Mouse (Mus musculus): ENCODE measurements around the gene Hdlbp.

The Hdlbp gene

GRCm38 (mm10) chr1:93478586-93479475 lies at the start of gene Hdlbp:
Hdlbp (minus strand) TSS chr1:93478815.
- in situ Hi-C loops (cut with MboI; ENCODE audit: unreplicated experiment in 2 of 2) = loop anchor here (25.0 kb wide), 2 partner anchors 333 to 542 kb away; partner anchors contain the start of genes Capn10 (in 2 of the 2), D2hgdh (in 2 of the 2), Dtymk (in 2 of the 2) and Ing5 (in 2 of the 2)

- in situ Hi-C loops (cut with MboI; ENCODE audit: unreplicated experiment in 2 of 2) = loop anchor here in 1 of 2 experiments (25.0 kb wide), 1 partner anchor 510 kb away; the partner anchor contains the start of gene Aqp12
Measured at GRCm38 (mm10) chr1:93522325-93522724, 43.7 kb upstream of the Hdlbp start.

GRCm38 (mm10) chr1:93521491-93521890 lies 42.9 kb upstream of the Hdlbp start:
- in situ Hi-C loops (cut with MboI; ENCODE audit: unreplicated experiment in 2 of 2) = loop anchor here in 1 of 2 experiments (25.0 kb wide), 1 partner anchor 509 kb away; the partner anchor contains the start of gene Aqp12

GRCm38 (mm10) chr1:93513221-93513620 lies 34.6 kb upstream of the Hdlbp start:
- in situ Hi-C loops (cut with MboI; ENCODE audit: unreplicated experiment in 2 of 2) = loop anchor here in 1 of 2 experiments (10.0 to 25.0 kb wide), 2 partner anchors 212 to 501 kb away; partner anchors contain the start of gene Aqp12

GRCm38 (mm10) chr1:93512351-93512690 lies 33.7 kb upstream of the Hdlbp start:
- in situ Hi-C loops (cut with MboI; ENCODE audit: unreplicated experiment in 2 of 2) = loop anchor here in 1 of 2 experiments (10.0 to 25.0 kb wide), 2 partner anchors 212 to 500 kb away; partner anchors contain the start of gene Aqp12

GRCm38 (mm10) chr1:93511585-93512350 lies 33.2 kb upstream of the Hdlbp start, which contains the start of gene Farp2:
Farp2 (plus strand) TSS chr1:93512079.
- in situ Hi-C loops (cut with MboI; ENCODE audit: unreplicated experiment in 2 of 2) = loop anchor here in 1 of 2 experiments (10.0 to 25.0 kb wide), 2 partner anchors 213 to 499 kb away; partner anchors contain the start of gene Aqp12

GRCm38 (mm10) chr1:93508576-93508975 lies 30.0 kb upstream of the Hdlbp start:
- in situ Hi-C loops (cut with MboI; ENCODE audit: unreplicated experiment in 2 of 2) = loop anchor here (5.0 to 25.0 kb wide), 4 partner anchors 216 to 496 kb away; partner anchors contain the start of gene Aqp12 (in 1 of the 2)

- in situ Hi-C loops (cut with MboI; ENCODE audit: unreplicated experiment in 2 of 2) = loop anchor here (5.0 to 25.0 kb wide), 4 partner anchors 218 to 495 kb away; partner anchors contain the start of gene Aqp12 (in 1 of the 2)
Measured at GRCm38 (mm10) chr1:93506944-93507676, 28.5 kb upstream of the Hdlbp start.

GRCm38 (mm10) chr1:93495312-93495711 lies 16.7 kb upstream of the Hdlbp start:
- in situ Hi-C loops (cut with MboI; ENCODE audit: unreplicated experiment in 2 of 2) = loop anchor here (10.0 to 25.0 kb wide), 3 partner anchors 61 to 558 kb away; partner anchors contain the start of genes Capn10 (in 2 of the 2), D2hgdh (in 2 of the 2), Dtymk (in 2 of the 2) and Ing5 (in 2 of the 2)

GRCm38 (mm10) chr1:93486302-93486701 lies 7.7 kb upstream of the Hdlbp start:
- in situ Hi-C loops (cut with MboI; ENCODE audit: unreplicated experiment in 2 of 2) = loop anchor here (25.0 kb wide), 2 partner anchors 326 to 549 kb away; partner anchors contain the start of genes Capn10 (in 2 of the 2), D2hgdh (in 2 of the 2), Dtymk (in 2 of the 2) and Ing5 (in 2 of the 2)

GRCm38 (mm10) chr1:93479476-93480083 lies 965 bp upstream of the Hdlbp start:
- in situ Hi-C loops (cut with MboI; ENCODE audit: unreplicated experiment in 2 of 2) = loop anchor here (25.0 kb wide), 2 partner anchors 333 to 542 kb away; partner anchors contain the start of genes Capn10 (in 2 of the 2), D2hgdh (in 2 of the 2), Dtymk (in 2 of the 2) and Ing5 (in 2 of the 2)

- in situ Hi-C loops (cut with MboI; ENCODE audit: unreplicated experiment in 2 of 2) = loop anchor here (25.0 kb wide), 2 partner anchors 334 to 541 kb away; partner anchors contain the start of genes Capn10 (in 2 of the 2), D2hgdh (in 2 of the 2), Dtymk (in 2 of the 2) and Ing5 (in 2 of the 2)
Measured at GRCm38 (mm10) chr1:93477758-93478585, 643 bp downstream of the Hdlbp start.

GRCm38 (mm10) chr1:93475694-93476093 lies 2.9 kb downstream of the Hdlbp start:
- in situ Hi-C loops (cut with MboI; ENCODE audit: unreplicated experiment in 2 of 2) = loop anchor here (25.0 kb wide), 2 partner anchors 337 to 538 kb away; partner anchors contain the start of genes Capn10 (in 2 of the 2), D2hgdh (in 2 of the 2), Dtymk (in 2 of the 2) and Ing5 (in 2 of the 2)

- in situ Hi-C loops (cut with MboI; ENCODE audit: unreplicated experiment in 2 of 2) = no loop called here
Measured at GRCm38 (mm10) chr1:93468626-93469025, 10.0 kb downstream of the Hdlbp start.

- in situ Hi-C loops (cut with MboI; ENCODE audit: unreplicated experiment in 2 of 2) = no loop called here
Measured at GRCm38 (mm10) chr1:93465746-93466145, 12.9 kb downstream of the Hdlbp start.

GRCm38 (mm10) chr1:93465066-93465465 lies 13.5 kb downstream of the Hdlbp start:
- in situ Hi-C loops (cut with MboI; ENCODE audit: unreplicated experiment in 2 of 2) = no loop called here

- in situ Hi-C loops (cut with MboI; ENCODE audit: unreplicated experiment in 2 of 2) = no loop called here
Measured at GRCm38 (mm10) chr1:93459101-93459500, 19.5 kb downstream of the Hdlbp start.

- in situ Hi-C loops (cut with MboI; ENCODE audit: unreplicated experiment in 2 of 2) = no loop called here
Measured at GRCm38 (mm10) chr1:93458357-93458756, 20.3 kb downstream of the Hdlbp start.
